Mouse (Mus musculus): Measurements from ENCODE around the gene Sorcs2. TPM values are rescaled to one million over a fixed set of nuclear protein-coding genes. Genes with fewer than 3 reads are reported as not detected.

Gene Sorcs2
- polyA plus RNA-seq, 1 experiment from 2014 or later, result 6.0 TPM

DNA sequence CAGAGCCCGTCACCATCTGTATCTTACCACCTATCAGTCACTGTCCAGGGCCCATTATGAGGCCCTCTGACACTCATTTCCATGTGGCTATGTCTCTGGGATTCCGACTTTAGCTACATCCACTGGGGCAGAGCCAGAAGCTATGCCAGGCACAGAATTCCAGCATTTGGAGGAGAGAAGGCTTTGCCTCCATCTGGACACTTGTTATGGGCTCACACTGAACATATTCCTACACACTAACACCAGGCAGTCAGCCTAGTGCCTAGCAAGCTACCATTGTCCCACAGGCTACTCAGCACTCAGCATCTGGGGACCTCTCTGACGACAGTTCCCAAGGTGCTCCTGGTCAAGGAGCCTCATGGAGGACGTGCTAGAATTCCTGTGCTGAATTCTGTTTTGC lies 372.9 kb downstream of the Sorcs2 start:
- H3K4me2 ChIP-seq (replicated peaks; ENCODE audit: low read depth, low read length), result no peak overlapping the region
- H3K4me1 ChIP-seq (replicated peaks; ENCODE audit: control insufficient read depth, insufficient read depth, low read length), result no peaks in the 10 kb centered on the region
- no peak overlapping the region for H3K4me3 ChIP-seq (ENCODE audit: low read depth, low read length)
- no peaks in the 10 kb centered on the region for H3K36me3 ChIP-seq (ENCODE audit: control insufficient read depth, insufficient read depth, low read length)
- no peak overlapping the region for H3K27ac ChIP-seq (ENCODE audit: low read depth, low read length)
- H3K27me3 ChIP-seq (ENCODE audit: control insufficient read depth, insufficient read depth, low read length), result no peaks in the 10 kb centered on the region
- 69% methylated on average over 4 of the region's 4 CpGs for WGBS
- DNase-seq (ENCODE audit: low spot score) (no peak), ATAC-seq (ENCODE audit: low FRiP score) (no peak)
- H3K9ac ChIP-seq (ENCODE audit: low read depth, low read length), result no peak overlapping the region
- no peaks in the 10 kb centered on the region for H3K9me3 ChIP-seq (ENCODE audit: control insufficient read depth, low read length)

- H3K9ac ChIP-seq (ENCODE audit: low read depth, low read length), result no peak overlapping the region
- ATAC-seq (ENCODE audit: low FRiP score) (no peak), DNase-seq (ENCODE audit: low spot score) (no peak)
- 90% methylated on average over 9 of the region's 9 CpGs for WGBS
- no peak overlapping the region for H3K27ac ChIP-seq (ENCODE audit: low read depth, low read length)
- no peaks in the 10 kb centered on the region for H3K36me3 ChIP-seq (ENCODE audit: control insufficient read depth, insufficient read depth, low read length)
- H3K27me3 ChIP-seq (ENCODE audit: control insufficient read depth, insufficient read depth, low read length), result no peaks in the 10 kb centered on the region
- no peaks in the 10 kb centered on the region for H3K4me1 ChIP-seq (replicated peaks; ENCODE audit: control insufficient read depth, insufficient read depth, low read length)
- H3K4me3 ChIP-seq (ENCODE audit: low read depth, low read length), result no peak overlapping the region
- H3K9me3 ChIP-seq (ENCODE audit: control insufficient read depth, low read length), result no peaks in the 10 kb centered on the region
- H3K4me2 ChIP-seq (replicated peaks; ENCODE audit: low read depth, low read length), result no peak overlapping the region
These were observed 373.8 kb downstream of the Sorcs2 start for GRCm38 (mm10) chr5:36024003-36024685.

DNA sequence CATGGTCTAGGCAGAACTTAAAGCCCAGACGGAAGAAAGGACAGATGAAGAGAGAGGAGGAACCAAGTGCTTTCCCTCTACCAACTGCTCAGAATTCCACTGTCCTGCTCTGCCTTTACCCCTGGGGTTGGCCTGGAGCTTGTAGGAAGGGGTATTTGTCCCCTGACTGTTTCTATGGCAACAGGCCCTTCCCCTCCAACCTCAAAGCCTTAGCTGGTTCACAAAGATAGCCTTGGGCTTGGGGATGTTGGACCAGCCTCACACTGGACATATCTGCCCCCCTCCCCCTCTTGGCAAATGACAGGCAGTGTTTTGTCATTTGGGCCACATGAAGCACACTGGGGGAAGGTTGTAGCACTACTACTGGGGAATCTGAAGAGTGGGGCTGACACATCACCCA lies 375.6 kb downstream of the Sorcs2 start:
- Histone ChIP-seq H3K27ac (ENCODE audit: low read depth, low read length) (no peak overlapping the region), H3K9ac (ENCODE audit: low read depth, low read length) (no peak overlapping the region), H3K4me2 (replicated peaks; ENCODE audit: low read depth, low read length) (no peak overlapping the region), H3K36me3 (ENCODE audit: control insufficient read depth, insufficient read depth, low read length) (no peaks in the 10 kb centered on the region), H3K9me3 (ENCODE audit: control insufficient read depth, low read length) (no peaks in the 10 kb centered on the region), H3K4me3 (ENCODE audit: low read depth, low read length) (no peak overlapping the region), H3K27me3 (ENCODE audit: control insufficient read depth, insufficient read depth, low read length) (no peaks in the 10 kb centered on the region), H3K4me1 (replicated peaks; ENCODE audit: control insufficient read depth, insufficient read depth, low read length) (no peaks in the 10 kb centered on the region)
- 100% methylated on average over 1 of the region's 1 CpGs for WGBS
- peak; percentile 17 for DNase-seq (ENCODE audit: low spot score)
- no peak for ATAC-seq (ENCODE audit: low FRiP score)

DNA sequence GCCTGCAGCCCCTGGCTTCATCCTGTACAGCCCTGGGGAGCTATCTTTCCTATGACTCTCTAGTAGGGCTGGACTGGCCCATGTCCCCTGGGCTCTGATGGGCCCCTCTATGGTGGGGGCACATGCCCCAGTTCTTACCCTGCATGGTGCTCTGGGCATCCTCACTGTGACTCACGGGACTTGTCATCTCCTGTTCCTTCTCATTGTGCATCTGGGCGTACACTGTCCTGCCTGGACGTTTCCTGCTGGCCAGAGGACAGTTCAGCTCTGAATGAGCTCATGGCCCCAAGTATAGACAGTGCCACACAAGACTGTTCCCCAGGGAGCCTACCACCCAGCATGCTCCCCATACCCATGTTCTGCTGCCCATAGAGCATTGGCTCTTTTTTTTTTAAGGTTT lies 376.8 kb downstream of the Sorcs2 start:
- Histone ChIP-seq H3K4me3 (ENCODE audit: low read depth, low read length) (no peak overlapping the region), H3K27ac (ENCODE audit: low read depth, low read length) (no peak overlapping the region), H3K4me1 (replicated peaks; ENCODE audit: control insufficient read depth, insufficient read depth, low read length) (no peaks in the 10 kb centered on the region), H3K4me2 (replicated peaks; ENCODE audit: low read depth, low read length) (no peak overlapping the region), H3K9ac (ENCODE audit: low read depth, low read length) (no peak overlapping the region), H3K36me3 (ENCODE audit: control insufficient read depth, insufficient read depth, low read length) (no peaks in the 10 kb centered on the region), H3K9me3 (ENCODE audit: control insufficient read depth, low read length) (no peaks in the 10 kb centered on the region), H3K27me3 (ENCODE audit: control insufficient read depth, insufficient read depth, low read length) (no peaks in the 10 kb centered on the region)
- 83% methylated on average over 3 of the region's 3 CpGs for WGBS
- DNase-seq (ENCODE audit: low spot score) (no peak), ATAC-seq (ENCODE audit: low FRiP score) (no peak)

GRCm38 (mm10) chr5:36018366-36018765 lies 379.6 kb downstream of the Sorcs2 start:
- no peaks in the 10 kb centered on the region for H3K9me3 ChIP-seq (ENCODE audit: control insufficient read depth, low read length)
- H3K9ac ChIP-seq (ENCODE audit: low read depth, low read length), result no peak overlapping the region
- H3K27me3 ChIP-seq (ENCODE audit: control insufficient read depth, insufficient read depth, low read length), result no peaks in the 10 kb centered on the region
- ATAC-seq (ENCODE audit: low FRiP score) (no peak), DNase-seq (ENCODE audit: low spot score) (peak; percentile 23)
- WGBS, result 85% methylated on average over 3 of the region's 3 CpGs
- H3K4me2 ChIP-seq (replicated peaks; ENCODE audit: low read depth, low read length), result no peak overlapping the region
- H3K4me3 ChIP-seq (ENCODE audit: low read depth, low read length), result no peak overlapping the region
- no peak overlapping the region for H3K27ac ChIP-seq (ENCODE audit: low read depth, low read length)
- no peaks in the 10 kb centered on the region for H3K36me3 ChIP-seq (ENCODE audit: control insufficient read depth, insufficient read depth, low read length)
- H3K4me1 ChIP-seq (replicated peaks; ENCODE audit: control insufficient read depth, insufficient read depth, low read length), result no peaks in the 10 kb centered on the region

GRCm38 (mm10) chr5:36009405-36009804 lies 388.5 kb downstream of the Sorcs2 start:
- no peaks in the 10 kb centered on the region for H3K4me1 ChIP-seq (replicated peaks; ENCODE audit: control insufficient read depth, insufficient read depth, low read length)
- ATAC-seq (ENCODE audit: low FRiP score), result no peak
- WGBS, result 87% methylated on average over 4 of the region's 4 CpGs
- no peaks in the 10 kb centered on the region for H3K36me3 ChIP-seq (ENCODE audit: control insufficient read depth, insufficient read depth, low read length)
- H3K9ac ChIP-seq (ENCODE audit: low read depth, low read length), result no peak overlapping the region
- H3K4me2 ChIP-seq (replicated peaks; ENCODE audit: low read depth, low read length), result no peak overlapping the region
- no peak overlapping the region for H3K4me3 ChIP-seq (ENCODE audit: low read depth, low read length)
- no peak for DNase-seq (ENCODE audit: low spot score)
- no peaks in the 10 kb centered on the region for H3K27me3 ChIP-seq (ENCODE audit: control insufficient read depth, insufficient read depth, low read length)
- no peaks in the 10 kb centered on the region for H3K9me3 ChIP-seq (ENCODE audit: control insufficient read depth, low read length)
- H3K27ac ChIP-seq (ENCODE audit: low read depth, low read length), result no peak overlapping the region

GRCm38 (mm10) chr5:36007649-36008048 lies 390.3 kb downstream of the Sorcs2 start:
- H3K4me2 ChIP-seq (replicated peaks; ENCODE audit: low read depth, low read length), result no peak overlapping the region
- no peaks in the 10 kb centered on the region for H3K4me1 ChIP-seq (replicated peaks; ENCODE audit: control insufficient read depth, insufficient read depth, low read length)
- 76% methylated on average over 10 of the region's 10 CpGs for WGBS
- no peak for DNase-seq (ENCODE audit: low spot score)
- H3K4me3 ChIP-seq (ENCODE audit: low read depth, low read length), result no peak overlapping the region
- no peak for ATAC-seq (ENCODE audit: low FRiP score)
- no peak overlapping the region for H3K9ac ChIP-seq (ENCODE audit: low read depth, low read length)
- no peaks in the 10 kb centered on the region for H3K36me3 ChIP-seq (ENCODE audit: control insufficient read depth, insufficient read depth, low read length)
- H3K9me3 ChIP-seq (ENCODE audit: control insufficient read depth, low read length), result no peaks in the 10 kb centered on the region
- H3K27ac ChIP-seq (ENCODE audit: low read depth, low read length), result no peak overlapping the region
- no peaks in the 10 kb centered on the region for H3K27me3 ChIP-seq (ENCODE audit: control insufficient read depth, insufficient read depth, low read length)

GRCm38 (mm10) chr5:36006586-36006985 lies 391.4 kb downstream of the Sorcs2 start:
- no peaks in the 10 kb centered on the region for H3K4me1 ChIP-seq (replicated peaks; ENCODE audit: control insufficient read depth, insufficient read depth, low read length)
- 0 out of 2 replicates have a peak, but pooled peaks cover 2% of the 10 kb centered on the region for H3K36me3 ChIP-seq (ENCODE audit: control insufficient read depth, insufficient read depth, low read length)
- no peak overlapping the region for H3K9ac ChIP-seq (ENCODE audit: low read depth, low read length)
- no peaks in the 10 kb centered on the region for H3K9me3 ChIP-seq (ENCODE audit: control insufficient read depth, low read length)
- no peak overlapping the region for H3K27ac ChIP-seq (ENCODE audit: low read depth, low read length)
- no peak overlapping the region for H3K4me3 ChIP-seq (ENCODE audit: low read depth, low read length)
- H3K27me3 ChIP-seq (ENCODE audit: control insufficient read depth, insufficient read depth, low read length), result no peaks in the 10 kb centered on the region
- DNase-seq (ENCODE audit: low spot score) (no peak), ATAC-seq (ENCODE audit: low FRiP score) (no peak)
- WGBS, result 79% methylated on average over 5 of the region's 5 CpGs
- no peak overlapping the region for H3K4me2 ChIP-seq (replicated peaks; ENCODE audit: low read depth, low read length)

- Histone ChIP-seq H3K9ac (ENCODE audit: low read depth, low read length) (no peak overlapping the region), H3K36me3 (ENCODE audit: control insufficient read depth, insufficient read depth, low read length) (0 out of 2 replicates have a peak, but pooled peaks cover 2% of the 10 kb centered on the region), H3K4me1 (replicated peaks; ENCODE audit: control insufficient read depth, insufficient read depth, low read length) (no peaks in the 10 kb centered on the region), H3K4me2 (replicated peaks; ENCODE audit: low read depth, low read length) (no peak overlapping the region), H3K27ac (ENCODE audit: low read depth, low read length) (no peak overlapping the region), H3K9me3 (ENCODE audit: control insufficient read depth, low read length) (no peaks in the 10 kb centered on the region), H3K27me3 (ENCODE audit: control insufficient read depth, insufficient read depth, low read length) (no peaks in the 10 kb centered on the region), H3K4me3 (ENCODE audit: low read depth, low read length) (no peak overlapping the region)
- no peak for DNase-seq (ENCODE audit: low spot score)
- ATAC-seq (ENCODE audit: low FRiP score), result no peak
- 80% methylated on average over 8 of the region's 8 CpGs for WGBS
These were observed 391.8 kb downstream of the Sorcs2 start for GRCm38 (mm10) chr5:36006106-36006505.
